Mouse (Mus musculus): Measurements from ENCODE around the gene Nutf2-ps1. TPM values are rescaled to one million over a fixed set of nuclear protein-coding genes. Genes with fewer than 3 reads are reported as not detected.
"Not testable (repeated sequence)": the region's sequence is repeated elsewhere in the genome, so short reads cannot be mapped to it uniquely, and the experiment has no call there.

Gene Nutf2-ps1
- total RNA-seq (2014; rRNA removed; ENCODE audit: low replicate concordance) (120 and 143 TPM in 2 replicates), polyA plus RNA-seq (2015; fragmentation: Nextera tagmentation; extraction: Ambion mirVana) (209 and 216 TPM in 2 replicates)

DNA sequence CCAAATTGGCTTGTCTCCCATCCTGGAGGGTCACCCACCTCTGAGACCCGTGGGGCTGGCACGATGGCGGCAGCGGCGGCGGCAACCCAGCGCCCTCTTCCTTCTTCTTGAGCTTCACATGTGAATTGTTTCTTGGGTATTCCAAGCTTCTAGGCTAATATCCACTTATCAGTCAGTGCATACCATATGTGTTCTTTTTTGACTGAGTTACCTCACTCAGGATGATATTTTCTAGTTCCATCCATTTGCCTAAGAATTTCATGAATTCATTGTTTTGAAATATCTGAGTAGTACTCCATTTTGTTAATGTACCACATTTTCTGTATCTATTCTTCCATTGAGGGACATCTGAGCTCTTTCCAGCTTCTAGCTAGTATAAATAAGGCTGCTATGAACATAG lies at the start of gene Nutf2-ps1:
Nutf2-ps1 (minus strand) TSS at position 101 of the 400 bp plus-strand sequence.
- H3K9ac ChIP-seq (replicated peaks; ENCODE audit: low read depth, low read length); H3K36me3 ChIP-seq (replicated peaks; ENCODE audit: control insufficient read depth, insufficient read depth, low read length); H3K27ac ChIP-seq (ENCODE audit: low read depth); H3K4me2 ChIP-seq (ENCODE audit: low read depth, low read length); H3K27me3 ChIP-seq (ENCODE audit: control insufficient read depth, insufficient read depth, low read length); DNase-seq (ENCODE audit: low spot score); H3K4me3 ChIP-seq (ENCODE audit: low read depth, low read length); ATAC-seq (ENCODE audit: insufficient read depth, low read depth); H3K4me1 ChIP-seq (ENCODE audit: control insufficient read depth, insufficient read depth): not testable (repeated sequence)
- 98% methylated on average over 7 of the region's 7 CpGs for WGBS
- peaks cover 14% of the 10 kb centered on the region for H3K9me3 ChIP-seq (replicated peaks; ENCODE audit: control insufficient read depth, low read length)

DNA sequence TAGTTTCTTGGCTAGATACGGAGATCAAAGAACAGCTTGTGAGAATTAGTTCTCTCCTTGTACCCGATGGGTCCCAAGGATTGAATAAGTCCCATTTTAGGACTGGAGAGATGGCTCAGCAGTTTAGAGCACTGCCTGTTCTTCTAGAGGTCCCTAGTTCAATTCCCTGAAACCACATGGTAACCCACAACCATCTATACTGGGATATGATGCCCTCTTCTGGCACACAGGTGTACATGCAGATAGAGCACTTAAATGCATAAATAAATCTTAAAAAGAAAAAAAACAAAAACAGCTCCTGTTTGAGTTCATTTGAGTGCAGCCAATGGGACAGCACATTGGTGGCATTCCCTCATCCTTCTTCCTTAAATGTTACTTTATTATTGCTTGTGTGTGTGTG lies 49.2 kb upstream of the Nutf2-ps1 start:
- TF ChIP-seq EP300 (IDR thresholded peaks at IDR 0.05; ENCODE audit: low read depth) (no peak), CTCF (IDR thresholded peaks at IDR 0.05; ENCODE audit: low read depth) (peak; percentile 32)
- 96% methylated on average over 2 of the region's 2 CpGs for WGBS
- Histone ChIP-seq H3K36me3 (replicated peaks; ENCODE audit: control insufficient read depth, insufficient read depth, low read length) (peaks cover 74% of the 10 kb centered on the region), H3K27ac (ENCODE audit: low read depth) (no peak overlapping the region), H3K4me3 (ENCODE audit: low read depth, low read length) (no peak overlapping the region), H3K27me3 (ENCODE audit: control insufficient read depth, insufficient read depth, low read length) (no peaks in the 10 kb centered on the region), H3K9me3 (replicated peaks; ENCODE audit: control insufficient read depth, low read length) (no peaks in the 10 kb centered on the region), H3K9ac (replicated peaks; ENCODE audit: low read depth, low read length) (no peak overlapping the region), H3K4me1 (ENCODE audit: control insufficient read depth, insufficient read depth) (no peaks in the 10 kb centered on the region), H3K4me2 (ENCODE audit: low read depth, low read length) (no peak overlapping the region)
- DNase-seq (ENCODE audit: low spot score) (no peak), ATAC-seq (ENCODE audit: insufficient read depth, low read depth) (no peak)

DNA sequence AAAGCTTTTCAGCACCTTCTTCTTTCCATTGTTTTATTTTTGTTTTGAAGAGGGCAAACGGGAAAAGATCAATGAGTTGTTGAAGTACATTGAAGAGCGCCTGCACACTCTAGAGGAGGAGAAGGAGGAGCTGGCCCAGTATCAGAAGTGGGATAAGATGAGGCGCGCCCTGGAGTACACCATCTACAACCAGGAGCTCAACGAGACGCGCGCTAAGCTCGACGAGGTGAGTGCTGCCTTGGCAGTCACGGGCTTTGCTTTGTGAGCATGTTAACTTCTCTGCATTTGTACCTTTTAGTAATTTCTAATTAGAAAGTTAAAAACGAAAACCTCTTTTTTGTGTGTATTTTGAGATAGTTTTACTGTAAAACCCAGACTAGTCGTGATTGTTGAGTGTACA lies 32.8 kb upstream of the Nutf2-ps1 start:
- Histone ChIP-seq H3K4me2 (ENCODE audit: low read depth, low read length) (no peak overlapping the region), H3K4me3 (ENCODE audit: low read depth, low read length) (no peak overlapping the region), H3K9me3 (replicated peaks; ENCODE audit: control insufficient read depth, low read length) (no peaks in the 10 kb centered on the region), H3K27me3 (ENCODE audit: control insufficient read depth, insufficient read depth, low read length) (no peaks in the 10 kb centered on the region), H3K4me1 (ENCODE audit: control insufficient read depth, insufficient read depth) (no peaks in the 10 kb centered on the region), H3K9ac (replicated peaks; ENCODE audit: low read depth, low read length) (no peak overlapping the region), H3K36me3 (replicated peaks; ENCODE audit: control insufficient read depth, insufficient read depth, low read length) (peaks cover 70% of the 10 kb centered on the region), H3K27ac (ENCODE audit: low read depth) (no peak overlapping the region)
- WGBS, result 78% methylated on average over 13 of the region's 13 CpGs
- DNase-seq (ENCODE audit: low spot score), result no peak
- no peak for ATAC-seq (ENCODE audit: insufficient read depth, low read depth)
- no peak for TF ChIP-seq EP300 (IDR thresholded peaks at IDR 0.05; ENCODE audit: low read depth)
- TF ChIP-seq CTCF (IDR thresholded peaks at IDR 0.05; ENCODE audit: low read depth), result no peak

DNA sequence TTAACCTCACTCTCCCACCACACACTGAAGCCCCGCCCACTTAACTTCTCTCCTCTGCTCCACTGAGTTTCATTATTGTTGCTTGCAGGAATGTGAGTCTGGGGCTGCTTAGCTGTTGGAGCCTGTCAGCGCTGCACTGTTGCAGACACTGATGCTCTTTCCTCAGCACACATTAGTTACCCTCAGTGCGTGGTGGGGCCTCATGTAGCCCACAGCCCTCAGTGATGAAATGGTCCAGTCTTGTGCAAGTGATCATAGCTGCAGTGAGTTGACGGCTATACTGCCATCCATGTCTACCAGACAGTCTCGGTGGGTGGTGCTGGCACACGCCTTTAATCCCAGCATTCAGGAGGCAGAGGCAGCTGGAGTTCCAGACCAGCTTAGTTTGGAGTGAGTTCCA lies 20.1 kb upstream of the Nutf2-ps1 start:
- H3K36me3 ChIP-seq (replicated peaks; ENCODE audit: control insufficient read depth, insufficient read depth, low read length), result peaks cover 14% of the 10 kb centered on the region
- ATAC-seq (ENCODE audit: insufficient read depth, low read depth), result no peak

DNA sequence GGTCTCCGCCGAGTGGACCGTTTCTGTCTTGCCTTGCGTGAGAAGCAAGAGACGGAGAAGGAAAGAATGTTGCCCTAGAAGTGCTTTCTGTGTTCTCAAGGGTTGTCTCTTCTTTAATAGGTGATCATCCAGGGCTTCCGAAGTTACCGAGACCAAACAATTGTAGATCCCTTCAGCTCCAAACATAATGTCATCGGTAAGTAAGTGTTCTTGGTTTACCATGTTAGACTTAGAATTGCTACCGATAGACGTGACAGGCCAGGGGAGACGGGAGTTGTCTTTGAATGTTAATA lies 12.4 kb upstream of the Nutf2-ps1 start:
- no peak for TF ChIP-seq CTCF (IDR thresholded peaks at IDR 0.05; ENCODE audit: low read depth)
- TF ChIP-seq EP300 (IDR thresholded peaks at IDR 0.05; ENCODE audit: low read depth), result no peak
- no peak overlapping the region for H3K27ac ChIP-seq (ENCODE audit: low read depth)
- no peak for ATAC-seq (ENCODE audit: insufficient read depth, low read depth)

More for the DNA sequence above, 20.1 kb upstream of the Nutf2-ps1 start:
- no peak for DNase-seq (ENCODE audit: low spot score)
- TF ChIP-seq EP300 (IDR thresholded peaks at IDR 0.05; ENCODE audit: low read depth) (no peak), CTCF (IDR thresholded peaks at IDR 0.05; ENCODE audit: low read depth) (no peak)
- no peaks in the 10 kb centered on the region for H3K9me3 ChIP-seq (replicated peaks; ENCODE audit: control insufficient read depth, low read length)
- no peak overlapping the region for H3K4me3 ChIP-seq (ENCODE audit: low read depth, low read length)
- H3K27me3 ChIP-seq (ENCODE audit: control insufficient read depth, insufficient read depth, low read length), result no peaks in the 10 kb centered on the region
- 55% methylated on average over 6 of the region's 6 CpGs for WGBS
- no peak overlapping the region for H3K9ac ChIP-seq (replicated peaks; ENCODE audit: low read depth, low read length)
- H3K4me1 ChIP-seq (ENCODE audit: control insufficient read depth, insufficient read depth), result no peaks in the 10 kb centered on the region
- H3K4me2 ChIP-seq (ENCODE audit: low read depth, low read length), result no peak overlapping the region
- H3K27ac ChIP-seq (ENCODE audit: low read depth), result no peak overlapping the region

More for the DNA sequence above, 12.4 kb upstream of the Nutf2-ps1 start:
- H3K4me2 ChIP-seq (ENCODE audit: low read depth, low read length), result peak overlapping the region; percentile 91
- peaks cover 3% of the 10 kb centered on the region; the same call in 1 of the 2 replicates for H3K36me3 ChIP-seq (replicated peaks; ENCODE audit: control insufficient read depth, insufficient read depth, low read length)
- H3K9me3 ChIP-seq (replicated peaks; ENCODE audit: control insufficient read depth, low read length), result no peaks in the 10 kb centered on the region
- peak overlapping the region; percentile 92 for H3K9ac ChIP-seq (replicated peaks; ENCODE audit: low read depth, low read length)
- H3K4me1 ChIP-seq (ENCODE audit: control insufficient read depth, insufficient read depth), result peaks cover 14% of the 10 kb centered on the region
- no peaks in the 10 kb centered on the region for H3K27me3 ChIP-seq (ENCODE audit: control insufficient read depth, insufficient read depth, low read length)
- WGBS, result 5% methylated on average over 11 of the region's 11 CpGs
- DNase-seq (ENCODE audit: low spot score), result no peak
- H3K4me3 ChIP-seq (ENCODE audit: low read depth, low read length), result peak overlapping the region; percentile 98
